Mouse (Mus musculus): ENCODE measurements at regions not wholly inside any gene's neighbourhood (a gene's known extent, or its start where the extent isn't known, plus 50 kb on each side); places are given as distances from the start of the nearest gene placed in this dataset.

GRCm38 (mm10) chr1:137650082-137650481, 525.4 kb downstream of the Ptprc start:
- TF ChIP-seq POLR2A (IDR thresholded peaks at IDR 0.05; ENCODE audit: borderline replicate concordance, extremely low read depth, low read depth, low read length) (no peak), CTCF (IDR thresholded peaks at IDR 0.05; ENCODE audit: insufficient read depth, low read length) (no peak)

All from lung, adult 2 months (tissue).